Mouse (Mus musculus) kidney, embryonic 15.5 days (tissue): Measurements from ENCODE around the gene Slc15a5. TPM values are rescaled to one million over a fixed set of nuclear protein-coding genes. Genes with fewer than 3 reads are reported as not detected.
"Not testable (repeated sequence)": the region's sequence is repeated elsewhere in the genome, so short reads cannot be mapped to it uniquely, and the experiment has no call there.

Source experiments
- ATAC-seq: fragments of 200-750 bp; cut with Nextera tagmentation; replicated peaks from 2 replicates; pipeline ENCODE4 v1.8.0; 2017; ENCODE audit warnings: moderate TSS enrichment; ENCODE audit not compliant: low FRiP score
- H3K27ac ChIP-seq: fragments of 300-500 bp; sonication (generic); 2 replicates; pipeline ENCODE4 v1.5.1; 2015; ENCODE audit warnings: mild to moderate bottlenecking, inconsistent platforms
- H3K27me3 ChIP-seq: fragments of 300-500 bp; sonication (generic); 2 replicates; pipeline ENCODE4 v1.6.1; 2015; ENCODE audit warnings: inconsistent platforms
- H3K36me3 ChIP-seq: fragments of 300-500 bp; sonication (generic); 2 replicates; pipeline ENCODE4 v1.6.1; 2015; ENCODE audit warnings: inconsistent platforms
- H3K4me1 ChIP-seq: fragments of 300-500 bp; sonication (generic); 2 replicates; pipeline ENCODE4 v1.6.1; 2015; ENCODE audit warnings: inconsistent platforms
- H3K4me2 ChIP-seq: fragments of 300-500 bp; sonication (generic); 2 replicates; pipeline ENCODE4 v1.6.1; 2015; ENCODE audit warnings: moderate library complexity, mild to moderate bottlenecking, inconsistent platforms
- H3K4me3 ChIP-seq: fragments of 300-500 bp; sonication (generic); replicated peaks from 2 replicates; pipeline ENCODE4 v1.5.1; 2015; ENCODE audit warnings: mild to moderate bottlenecking, inconsistent platforms
- H3K9ac ChIP-seq: fragments of 300-500 bp; sonication (generic); 2 replicates; pipeline ENCODE4 v1.6.1; 2015; ENCODE audit warnings: mild to moderate bottlenecking, inconsistent platforms
- H3K9me3 ChIP-seq: fragments of 300-500 bp; sonication (generic); replicated peaks from 2 replicates; pipeline ENCODE4 v1.6.1; 2016; ENCODE audit warnings: inconsistent platforms
- WGBS: fragments of 180-500 bp; shearing (Covaris S2); methylation state at CpG from one replicate; pipeline ENCODE4 v1.1.7; 2015; ENCODE audit warnings: mixed read lengths; 5-methylcytosine and 5-hydroxymethylcytosine counted together
- polyA plus RNA-seq: library from polyadenylated mRNA; unstranded; fragments of >200 nt; fragmentation: Nextera tagmentation; extraction: Ambion mirVana; gene quantifications from 2 replicates; pipeline ENCODE4 v1.2.1, GENCODE M21; 2015

Slc15a5 gene
- polyA plus RNA-seq, result not detected in 2 replicates

DNA sequence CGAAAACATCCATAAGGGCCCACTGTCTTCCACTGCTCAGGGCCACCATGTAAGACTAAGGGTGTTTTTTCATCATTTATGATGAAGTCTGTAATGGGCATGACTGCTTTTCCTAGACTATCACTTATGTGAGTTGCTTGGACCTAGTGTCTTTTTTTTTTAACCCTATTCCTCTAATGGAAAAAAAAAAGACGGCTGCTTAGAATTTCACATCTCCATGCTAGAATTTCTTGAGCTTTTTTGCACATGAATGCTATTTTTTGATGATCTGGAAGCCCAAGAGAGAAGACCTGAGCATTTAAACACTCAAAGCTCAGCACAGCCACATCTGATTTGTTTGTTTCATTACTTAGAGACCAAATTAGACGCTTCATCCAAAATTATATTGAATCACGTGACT is at the start of gene Slc15a5:
TSS of gene Slc15a5 (minus strand) at position 101 of the 400 bp plus-strand sequence.
- H3K9me3 ChIP-seq, result no peaks in the 10 kb centered on the region
- WGBS, result 85% methylated on average over 4 of the region's 4 CpGs
- no peak within 1 kb of the TSS for H3K27ac ChIP-seq
- no peak within 1 kb of the TSS for H3K4me2 ChIP-seq
- H3K4me1 ChIP-seq, result no peaks in the 10 kb centered on the region
- no peak for ATAC-seq
- no peak within 1 kb of the TSS for H3K9ac ChIP-seq
- no peaks in the 10 kb centered on the region for H3K36me3 ChIP-seq
- no peak within 1 kb of the TSS for H3K4me3 ChIP-seq
- no peaks in the 10 kb centered on the region for H3K27me3 ChIP-seq

DNA sequence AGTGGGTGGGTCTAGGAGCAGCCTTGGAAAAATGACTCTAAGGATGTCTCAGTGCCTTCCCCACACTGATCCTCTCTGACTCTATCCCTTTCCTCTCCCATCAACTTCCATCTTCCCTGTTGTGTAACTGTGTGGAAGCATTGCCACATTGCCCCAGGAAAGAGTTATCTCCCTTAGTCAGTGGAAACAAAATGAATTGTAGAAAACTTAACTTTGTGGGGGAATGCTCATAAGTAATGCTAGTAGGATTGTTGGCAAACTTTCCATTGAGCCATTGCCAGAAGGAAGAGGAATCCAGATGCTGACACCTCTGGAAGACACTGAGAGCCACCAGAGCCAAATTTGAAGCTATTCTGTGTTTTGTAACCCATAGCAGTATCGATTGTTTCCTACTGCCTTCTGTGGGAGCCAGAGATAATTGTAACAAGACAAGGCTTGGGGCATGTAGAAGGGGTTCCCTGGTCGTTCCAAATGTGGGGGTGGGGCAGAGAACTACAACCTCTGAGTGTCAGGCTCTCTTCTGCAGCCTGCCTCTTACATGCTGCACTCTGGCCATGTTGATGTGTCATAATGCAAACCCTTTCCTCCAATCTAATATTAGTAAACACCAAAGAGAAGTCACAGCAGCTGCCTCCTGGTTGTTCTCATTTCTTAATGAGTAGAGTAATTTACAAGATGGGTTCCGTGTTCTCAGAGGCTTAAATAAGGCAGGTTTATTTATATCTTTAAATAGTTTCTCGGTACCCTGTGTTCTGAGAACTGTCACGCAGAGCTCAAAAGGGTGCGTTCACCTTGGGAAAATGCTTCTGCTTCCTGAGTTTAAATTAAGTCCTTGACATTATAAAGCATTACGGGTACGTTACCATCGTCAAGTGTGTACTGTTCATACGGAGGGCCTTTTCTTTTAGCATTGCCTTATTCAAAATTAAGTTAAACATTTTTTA is 48.9 kb upstream of the Slc15a5 start:
- no peak for ATAC-seq
- WGBS, result 75% methylated on average over 10 of the region's 10 CpGs

DNA sequence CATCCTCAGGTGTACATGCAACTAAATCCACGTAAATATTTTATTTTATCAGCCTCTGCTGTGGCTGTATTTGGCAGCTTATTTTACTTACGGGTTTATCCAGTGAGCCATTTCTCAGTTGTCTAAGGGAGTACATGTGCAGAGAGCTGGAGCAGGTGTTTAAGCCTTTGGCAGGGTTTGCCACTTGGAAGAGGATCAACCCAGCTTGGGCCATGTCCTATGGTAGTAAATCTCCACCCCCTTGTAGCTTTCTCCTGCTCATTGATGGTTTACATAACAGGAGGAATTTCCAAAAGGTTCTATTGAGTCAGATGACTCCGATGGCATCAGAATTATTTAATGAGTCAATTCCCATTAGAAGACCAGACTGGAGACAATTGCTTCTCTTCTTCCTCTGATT is 37.8 kb upstream of the Slc15a5 start:
- H3K27ac ChIP-seq, result no peak overlapping the region
- 83% methylated on average over 3 of the region's 3 CpGs for WGBS
- H3K9me3 ChIP-seq, result no peaks in the 10 kb centered on the region
- no peak overlapping the region for H3K9ac ChIP-seq
- no peak for ATAC-seq
- no peaks in the 10 kb centered on the region for H3K36me3 ChIP-seq
- no peaks in the 10 kb centered on the region for H3K4me1 ChIP-seq
- no peaks in the 10 kb centered on the region for H3K27me3 ChIP-seq
- H3K4me2 ChIP-seq, result no peak overlapping the region
- no peak overlapping the region for H3K4me3 ChIP-seq

More for the DNA sequence above, 48.9 kb upstream of the Slc15a5 start:
- Histone ChIP-seq H3K9me3 (no peaks in the 10 kb centered on the region), H3K9ac (no peak overlapping the region), H3K27me3 (no peaks in the 10 kb centered on the region), H3K4me1 (no peaks in the 10 kb centered on the region), H3K27ac (no peak overlapping the region), H3K4me3 (no peak overlapping the region), H3K4me2 (no peak overlapping the region), H3K36me3 (no peaks in the 10 kb centered on the region)

DNA sequence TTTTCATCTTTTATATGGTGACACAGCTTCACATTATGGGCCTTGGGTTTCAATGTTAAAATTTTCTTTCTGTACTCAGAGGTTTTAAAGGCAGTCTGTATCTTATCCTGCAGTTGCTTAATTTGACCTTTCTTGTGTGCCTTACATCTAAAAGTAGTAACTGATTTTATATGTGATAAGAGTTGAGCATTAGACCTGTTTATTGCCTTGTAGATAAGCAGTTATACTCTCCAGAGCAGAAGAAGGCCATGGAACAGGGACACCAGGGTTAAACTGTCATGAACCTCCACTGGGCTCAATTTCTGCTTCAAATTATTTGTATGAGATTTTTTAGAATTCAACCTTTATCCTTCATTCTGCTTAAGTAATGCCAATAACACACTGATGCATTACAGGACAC is 24.8 kb upstream of the Slc15a5 start:
- no peak for ATAC-seq
- Histone ChIP-seq H3K4me3 (no peak overlapping the region), H3K4me1 (no peaks in the 10 kb centered on the region), H3K27ac (no peak overlapping the region), H3K9ac (no peak overlapping the region), H3K27me3 (no peaks in the 10 kb centered on the region), H3K4me2 (no peak overlapping the region), H3K36me3 (no peaks in the 10 kb centered on the region), H3K9me3 (no peaks in the 10 kb centered on the region)

DNA sequence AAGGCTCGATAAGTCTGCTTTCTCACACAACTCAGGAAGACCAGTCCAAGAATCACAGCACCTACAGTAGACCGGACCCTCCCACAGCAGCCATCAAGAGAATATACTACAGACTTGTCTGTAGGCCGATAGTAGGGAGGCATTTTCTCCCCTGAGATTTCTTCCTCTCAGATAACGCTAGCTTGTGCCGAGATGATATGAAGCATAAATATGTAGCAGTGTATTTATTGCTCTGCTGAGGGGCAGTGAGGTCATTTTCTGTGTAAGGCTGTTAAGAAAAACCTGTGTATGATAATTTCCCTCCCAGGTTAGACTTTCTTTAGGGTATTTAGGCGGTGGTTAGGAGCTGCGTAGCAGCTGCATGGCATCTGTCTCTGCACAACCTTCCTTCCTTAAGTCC is 23.2 kb upstream of the Slc15a5 start:
- H3K9ac ChIP-seq, result no peak overlapping the region
- H3K9me3 ChIP-seq, result no peaks in the 10 kb centered on the region
- ATAC-seq, result no peak
- 57% methylated on average over 7 of the region's 7 CpGs for WGBS
- no peak overlapping the region for H3K4me3 ChIP-seq
- no peaks in the 10 kb centered on the region for H3K27me3 ChIP-seq
- no peak overlapping the region for H3K27ac ChIP-seq
- no peak overlapping the region for H3K4me2 ChIP-seq
- no peaks in the 10 kb centered on the region for H3K36me3 ChIP-seq
- H3K4me1 ChIP-seq, result no peaks in the 10 kb centered on the region

DNA sequence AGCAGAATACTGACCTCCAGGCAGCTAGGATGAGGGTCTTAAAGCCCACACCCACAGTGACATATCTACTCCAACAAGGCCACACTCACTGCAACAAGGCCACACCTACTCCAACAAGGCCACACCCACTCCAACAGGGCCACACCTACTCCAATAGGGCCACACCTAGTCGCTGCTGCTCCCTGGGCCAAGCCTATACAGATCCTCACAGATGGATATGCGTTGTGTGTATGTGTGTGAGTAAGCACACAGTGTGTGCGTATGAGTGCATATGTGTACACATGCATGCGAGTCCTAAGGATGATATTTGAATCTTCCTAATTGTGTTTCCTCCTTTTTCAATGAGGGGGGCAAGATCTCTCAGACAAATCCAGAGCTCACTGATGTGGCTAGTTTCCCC is 22.1 kb upstream of the Slc15a5 start:
- ATAC-seq, result 0 out of 2 replicates have a peak, but pooled peaks have one; percentile 44
- Histone ChIP-seq H3K36me3 (no peaks in the 10 kb centered on the region), H3K9ac (no peak overlapping the region), H3K4me3 (no peak overlapping the region), H3K4me2 (no peak overlapping the region), H3K27me3 (no peaks in the 10 kb centered on the region), H3K9me3 (no peaks in the 10 kb centered on the region), H3K4me1 (no peaks in the 10 kb centered on the region), H3K27ac (no peak overlapping the region)
- WGBS, result 93% methylated on average over 4 of the region's 4 CpGs

DNA sequence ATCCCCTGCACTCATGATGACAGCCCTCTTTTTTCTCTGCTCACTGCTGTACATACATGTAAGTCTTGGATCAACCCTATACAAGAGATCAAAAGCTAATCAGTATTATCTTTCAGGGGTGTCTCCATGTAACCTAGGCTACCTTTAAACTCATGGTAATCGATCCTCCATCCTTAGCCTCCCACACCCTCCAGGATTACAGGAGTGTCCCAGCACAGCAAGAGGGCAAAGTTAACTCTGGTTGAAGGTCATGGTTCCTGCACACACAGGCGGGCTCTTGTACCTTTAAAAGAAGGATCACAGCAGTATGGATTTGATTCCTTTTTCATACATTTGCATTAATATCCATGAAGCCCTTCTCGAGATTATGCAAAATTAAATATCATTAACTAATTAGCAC is 19.9 kb upstream of the Slc15a5 start:
- Histone ChIP-seq H3K4me1 (no peaks in the 10 kb centered on the region), H3K4me3 (no peak overlapping the region), H3K27me3 (no peaks in the 10 kb centered on the region), H3K9me3 (no peaks in the 10 kb centered on the region), H3K27ac (no peak overlapping the region), H3K36me3 (no peaks in the 10 kb centered on the region), H3K9ac (no peak overlapping the region), H3K4me2 (no peak overlapping the region)
- 51% methylated on average over 3 of the region's 3 CpGs for WGBS
- peak; percentile 63; the same call in 1 of the 2 replicates for ATAC-seq

DNA sequence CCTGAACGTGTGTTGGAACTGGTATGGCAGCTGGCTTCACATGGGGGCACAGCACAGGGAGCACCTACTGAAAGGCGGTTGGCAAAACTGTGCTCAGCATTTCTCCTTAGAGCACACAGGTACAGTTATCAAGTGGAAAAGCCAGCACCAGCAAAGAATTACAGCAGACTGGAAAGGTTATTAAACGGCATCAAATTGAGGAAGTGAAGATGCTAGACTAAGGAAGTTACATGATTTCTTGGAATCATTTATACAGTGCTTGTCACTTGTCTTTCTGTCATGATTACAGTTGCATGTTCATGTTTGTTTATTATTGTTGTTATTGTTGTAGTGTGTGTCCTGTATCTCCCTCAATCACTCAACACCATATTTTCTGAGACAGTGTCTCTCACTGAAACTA is 15.3 kb upstream of the Slc15a5 start:
- H3K4me2 ChIP-seq, result no peak overlapping the region
- H3K36me3 ChIP-seq, result no peaks in the 10 kb centered on the region
- H3K27me3 ChIP-seq, result no peaks in the 10 kb centered on the region
- H3K4me1 ChIP-seq, result no peaks in the 10 kb centered on the region
- H3K9me3 ChIP-seq, result no peaks in the 10 kb centered on the region
- 85% methylated on average over 3 of the region's 3 CpGs for WGBS
- H3K4me3 ChIP-seq, result no peak overlapping the region
- no peak overlapping the region for H3K27ac ChIP-seq
- no peak overlapping the region for H3K9ac ChIP-seq
- ATAC-seq, result no peak

DNA sequence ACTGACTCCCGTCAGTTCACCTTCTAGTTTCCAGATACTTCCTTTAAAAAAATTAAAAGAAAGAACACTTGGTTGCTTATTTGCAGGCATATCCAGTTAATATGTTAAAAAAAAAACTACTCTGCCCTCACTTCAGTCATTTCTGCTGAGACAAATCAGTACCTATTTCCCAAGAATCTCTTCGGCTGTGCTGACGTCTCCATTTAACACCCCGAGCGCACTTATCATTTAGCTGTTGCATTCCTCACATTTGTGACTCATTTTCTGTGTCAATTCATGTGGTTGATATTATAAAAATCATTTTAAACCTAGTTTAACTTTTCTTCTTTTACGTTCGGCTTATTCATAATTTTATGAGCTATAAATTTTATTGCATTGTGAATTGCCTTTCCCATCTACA is 12.7 kb upstream of the Slc15a5 start:
- no peaks in the 10 kb centered on the region for H3K27me3 ChIP-seq
- H3K4me2 ChIP-seq, result no peak overlapping the region
- 83% methylated on average over 7 of the region's 7 CpGs for WGBS
- no peak overlapping the region for H3K27ac ChIP-seq
- ATAC-seq, result no peak
- H3K9me3 ChIP-seq, result no peaks in the 10 kb centered on the region
- no peak overlapping the region for H3K4me3 ChIP-seq
- H3K9ac ChIP-seq, result no peak overlapping the region
- no peaks in the 10 kb centered on the region for H3K36me3 ChIP-seq
- H3K4me1 ChIP-seq, result no peaks in the 10 kb centered on the region

DNA sequence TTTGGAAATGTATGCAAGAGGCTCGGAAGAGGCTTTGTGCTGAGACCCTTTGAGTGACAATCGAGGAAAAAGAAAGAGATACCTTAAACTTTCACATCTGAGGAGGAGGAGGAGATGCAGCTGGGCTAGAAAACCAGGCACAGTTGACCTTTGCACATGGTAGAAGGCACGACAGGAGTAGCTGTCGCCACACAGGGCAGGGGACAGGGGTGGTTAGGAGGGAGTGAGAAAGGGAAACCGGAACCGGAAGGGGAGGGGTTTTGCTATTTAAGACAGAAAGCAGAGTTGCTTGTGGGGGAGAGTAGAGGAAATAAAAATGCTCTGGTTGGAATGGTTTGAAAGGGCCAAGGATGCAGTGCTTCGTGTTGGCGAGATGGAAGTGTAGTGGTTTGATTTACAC is 9.4 kb upstream of the Slc15a5 start:
- no peaks in the 10 kb centered on the region for H3K9me3 ChIP-seq
- ATAC-seq, result no peak
- no peaks in the 10 kb centered on the region for H3K36me3 ChIP-seq
- H3K4me1 ChIP-seq, result no peaks in the 10 kb centered on the region
- no peak overlapping the region for H3K4me3 ChIP-seq
- H3K27me3 ChIP-seq, result no peaks in the 10 kb centered on the region
- H3K9ac ChIP-seq, result no peak overlapping the region
- no peak overlapping the region for H3K4me2 ChIP-seq
- WGBS, result 43% methylated on average over 8 of the region's 8 CpGs
- no peak overlapping the region for H3K27ac ChIP-seq

DNA sequence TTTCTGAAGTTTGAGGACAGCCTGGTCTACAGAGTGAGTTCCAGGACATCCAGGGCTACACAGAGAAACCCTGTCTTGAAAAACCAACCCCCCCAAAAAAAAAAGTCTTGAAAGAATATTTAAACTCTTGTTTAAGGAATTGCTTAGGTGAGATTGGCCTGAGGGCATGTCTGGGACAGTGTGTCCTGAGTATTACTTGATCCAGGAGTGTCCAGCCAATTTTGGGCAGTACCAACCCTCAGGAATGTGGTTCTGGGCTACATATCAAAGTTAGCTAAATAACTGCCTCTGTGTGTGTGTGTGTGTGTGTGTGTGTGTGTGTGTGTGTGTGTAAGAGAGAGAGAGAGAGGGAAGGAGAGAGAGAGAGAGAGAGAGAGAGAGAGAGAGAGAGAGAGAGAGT is 6.7 kb upstream of the Slc15a5 start:
- not testable (repeated sequence) for H3K4me1 ChIP-seq

DNA sequence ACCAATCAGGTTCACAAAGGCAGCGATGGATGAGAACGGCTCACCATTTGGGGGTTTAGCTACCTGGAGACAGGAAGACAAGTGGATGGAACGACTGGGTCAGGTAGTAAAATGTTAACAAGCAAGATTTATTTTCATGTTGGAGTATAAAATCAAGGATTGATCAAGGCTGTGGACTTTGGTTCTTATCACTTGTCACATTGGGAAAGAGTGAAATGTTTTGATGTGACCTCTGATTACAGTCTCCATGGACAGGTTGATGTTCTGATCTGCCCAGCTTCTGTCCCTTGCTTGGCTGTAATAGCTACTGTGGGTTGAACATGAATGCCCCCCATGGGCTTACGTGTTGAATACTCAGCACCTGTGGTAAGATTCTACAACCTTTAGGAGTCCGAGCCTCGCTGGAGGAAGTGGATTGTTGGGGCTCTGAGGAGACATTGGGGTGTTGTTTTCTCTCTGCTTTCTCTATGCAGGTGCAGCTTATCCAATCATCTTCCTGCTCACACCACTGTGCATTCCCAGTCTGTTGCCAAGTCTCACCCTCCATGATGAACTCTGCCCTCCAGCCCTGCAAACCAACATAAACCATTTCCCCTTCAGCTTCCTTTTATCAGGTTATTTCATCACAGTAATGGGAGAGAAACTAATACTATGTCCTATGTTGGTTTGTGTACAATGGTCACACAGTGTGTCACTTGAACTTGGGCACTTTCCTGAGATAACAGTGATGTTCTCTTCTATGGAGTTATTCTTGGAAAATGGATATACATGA is 1.2 kb upstream of the Slc15a5 start:
- Histone ChIP-seq H3K27ac (no peak overlapping the region), H3K36me3 (no peaks in the 10 kb centered on the region), H3K27me3 (no peaks in the 10 kb centered on the region), H3K4me2 (no peak overlapping the region), H3K9me3 (no peaks in the 10 kb centered on the region), H3K4me3 (no peak overlapping the region), H3K4me1 (no peaks in the 10 kb centered on the region), H3K9ac (no peak overlapping the region)
- 87% methylated on average over 6 of the region's 6 CpGs for WGBS
- no peak for ATAC-seq

More for the DNA sequence above, 6.7 kb upstream of the Slc15a5 start:
- H3K36me3 ChIP-seq, H3K4me3 ChIP-seq, H3K4me2 ChIP-seq, H3K27me3 ChIP-seq, H3K9me3 ChIP-seq, H3K9ac ChIP-seq, H3K27ac ChIP-seq, ATAC-seq: not testable (repeated sequence)
